Mouse (Mus musculus) ES-E14 (cell line): ENCODE results near the gene Ankrd52. TPM values are rescaled to one million over a fixed set of nuclear protein-coding genes. Genes with fewer than 3 reads are reported as not detected.

Experiments used
- DNase-seq: peaks from one replicate; pipeline ENCODE4 v3.0.0-alpha.2; 2013; ENCODE audit warnings: low read depth, low spot score
- H3K27ac ChIP-seq: 2 replicates; pipeline ENCODE4 v1.5.1; 2012; ENCODE audit warnings: low read depth, mild to moderate bottlenecking, low read length, moderate library complexity, mixed read lengths; ENCODE audit not compliant: poor library complexity, insufficient read depth, severe bottlenecking
- H3K36me3 ChIP-seq: 2 replicates; pipeline ENCODE4 v1.6.1; 2012; ENCODE audit warnings: mild to moderate bottlenecking, low read length, moderate library complexity, mixed read lengths; ENCODE audit not compliant: control insufficient read depth, poor library complexity, insufficient read depth, severe bottlenecking
- H3K4me1 ChIP-seq, 2 experiments: fragments of 150-350 bp in 1 of 2; sonication (generic) in 1 of 2; 2 replicates each; pipeline ENCODE4 v1.6.1; 2012; ENCODE audit warnings: low read length in 2 of 2, mild to moderate bottlenecking in 1 of 2, mixed read lengths in 1 of 2; ENCODE audit not compliant: control insufficient read depth in 2 of 2, insufficient read depth in 2 of 2, poor library complexity in 1 of 2
- H3K4me3 ChIP-seq, 2 experiments: fragments of 150-350 bp in 1 of 2; sonication (generic) in 1 of 2; 2 replicates each; pipeline ENCODE4 v1.5.1; 2012; ENCODE audit warnings: low read length in 2 of 2, low read depth in 1 of 2, mild to moderate bottlenecking in 1 of 2, mixed read lengths in 1 of 2; ENCODE audit not compliant: insufficient read depth in 1 of 2, poor library complexity in 1 of 2, severe bottlenecking in 1 of 2
- H3K9ac ChIP-seq: 2 replicates; pipeline ENCODE4 v1.6.1; 2012; ENCODE audit warnings: low read depth, mild to moderate bottlenecking, low read length, mixed read lengths; ENCODE audit not compliant: poor library complexity, insufficient read depth, severe bottlenecking
- H3K9me3 ChIP-seq: fragments of 150-350 bp; sonication (generic); 2 replicates; pipeline ENCODE4 v1.6.1; 2012; ENCODE audit warnings: low read depth, mild to moderate bottlenecking, low read length; ENCODE audit not compliant: control insufficient read depth, insufficient read depth
- CHD2 ChIP-seq: IDR thresholded peaks from 2 replicates; pipeline ENCODE4 v1.6.1; 2014; ENCODE audit warnings: mild to moderate bottlenecking, low read depth, low read length, inconsistent platforms
- HCFC1 ChIP-seq: IDR thresholded peaks from 2 replicates; pipeline ENCODE4 v1.6.1; 2012; ENCODE audit warnings: low read length, inconsistent platforms, borderline replicate concordance; ENCODE audit not compliant: insufficient read depth
- MAFK ChIP-seq: IDR thresholded peaks from 2 replicates; pipeline ENCODE4 v1.6.1; 2014; ENCODE audit warnings: mild to moderate bottlenecking, low read depth, low read length, inconsistent platforms; ENCODE audit not compliant: insufficient read depth
- ZC3H11A ChIP-seq: IDR thresholded peaks from 2 replicates; pipeline ENCODE4 v1.6.1; 2012; ENCODE audit warnings: low read depth, mild to moderate bottlenecking, inconsistent platforms, low read length, borderline replicate concordance
- ZNF384 ChIP-seq: IDR thresholded peaks from 2 replicates; pipeline ENCODE4 v1.6.1; 2012; ENCODE audit warnings: low read depth, low read length, inconsistent platforms
- in situ Hi-C, 2 experiments: fragments of 600-800 bp; cut with MboI; formaldehyde crosslinking; loops; one replicate each; pipeline ENCODE4 v1.15.1; 2025; ENCODE audit warnings: low sequenced_read_pairs in 2 of 2, inconsistent platforms in 1 of 2; ENCODE audit not compliant: unreplicated experiment in 2 of 2
- total RNA-seq: library from RNA; depleted of rRNA; stranded (reverse); fragments of 300-350 nt; gene quantifications from 2 replicates; pipeline ENCODE4 v1.2.3, GENCODE M21; 2012

Ankrd52 gene
- total RNA-seq, 1 experiment = 11.4 TPM

- peak overlapping the region; percentile 59 for H3K27ac ChIP-seq
- in situ Hi-C loops = no loop called here
Observed at GRCm38 (mm10) chr10:128408591-128409535, 31.9 kb downstream of the Ankrd52 start.

GRCm38 (mm10) chr10:128409692-128410559 is 33.0 kb downstream of the Ankrd52 start:
- Histone ChIP-seq H3K27ac (peak overlapping the region; percentile 59; the same call in 1 of the 2 replicates), H3K4me1 (peaks cover 2 to 5% of the 10 kb centered on the region in 2 experiments; a peak in 1 of 4 replicates), H3K36me3 (peaks cover 11% of the 10 kb centered on the region), H3K4me3 (peak overlapping the region; percentile 83 to 95), H3K9ac (peak overlapping the region; percentile 83), H3K9me3 (no peaks in the 10 kb centered on the region)
- in situ Hi-C loops = no loop called here
- TF ChIP-seq MAFK (no peak), CHD2 (no peak), HCFC1 (0 out of 2 replicates have a peak, but pooled peaks have one; percentile 58), ZNF384 (peak; percentile 87), ZC3H11A (no peak)
- DNase-seq = peak; percentile 95

More at GRCm38 (mm10) chr10:128408591-128409535, 31.9 kb downstream of the Ankrd52 start:
- Histone ChIP-seq H3K4me3 (peak overlapping the region; percentile 81 to 83), H3K9ac (peak overlapping the region; percentile 83), H3K36me3 (peaks cover 9% of the 10 kb centered on the region; the same call in 1 of the 2 replicates), H3K9me3 (no peaks in the 10 kb centered on the region), H3K4me1 (peaks cover 2 to 5% of the 10 kb centered on the region in 2 experiments; a peak in 1 of 4 replicates)
- no peak for DNase-seq
- TF ChIP-seq MAFK (no peak), ZNF384 (no peak), CHD2 (no peak), HCFC1 (no peak), ZC3H11A (no peak)

DNA sequence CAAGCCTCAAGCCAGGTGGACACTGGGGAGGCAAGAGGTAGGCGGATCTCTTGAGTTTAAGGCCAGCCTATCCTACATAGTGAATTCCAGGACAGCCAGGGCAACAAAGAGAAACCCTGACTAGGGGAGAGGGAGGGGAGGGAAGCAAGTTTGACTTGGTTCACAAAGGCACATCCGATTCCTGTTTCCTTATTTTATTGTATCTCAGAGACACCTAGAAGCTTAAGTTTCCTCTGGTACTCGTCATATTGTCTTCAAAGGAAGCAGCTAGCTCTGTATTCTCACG is 33.6 kb downstream of the Ankrd52 start:
- H3K9ac ChIP-seq = peak overlapping the region; percentile 60; the same call in 1 of the 2 replicates
- peaks cover 15% of the 10 kb centered on the region for H3K36me3 ChIP-seq

More for the DNA sequence above, 33.6 kb downstream of the Ankrd52 start:
- H3K4me1 ChIP-seq = peaks cover 2 to 5% of the 10 kb centered on the region in 2 experiments; a peak in 1 of 4 replicates
- in situ Hi-C loops = no loop called here
- DNase-seq = no peak
- no peaks in the 10 kb centered on the region for H3K9me3 ChIP-seq
- TF ChIP-seq ZNF384 (no peak), HCFC1 (no peak), CHD2 (no peak), MAFK (no peak), ZC3H11A (no peak)
- no peak overlapping the region for H3K27ac ChIP-seq
- H3K4me3 ChIP-seq = peak overlapping the region; percentile 42 to 95; a peak in 3 of 4 replicates
